Mouse (Mus musculus) embryonic facial prominence, embryonic 11.5 days (tissue): ENCODE measurements around the gene Ankrd42. TPM values are rescaled to one million over a fixed set of nuclear protein-coding genes. Genes with fewer than 3 reads are reported as not detected.

ENCODE experiments used
- ATAC-seq: fragments of 200-750 bp; cut with Nextera tagmentation; replicated peaks from 2 replicates; pipeline ENCODE4 v1.8.0; 2017; ENCODE audit warnings: low read depth; ENCODE audit not compliant: insufficient number of reproducible peaks, low FRiP score, low TSS enrichment
- DNase-seq: peaks from one replicate; pipeline ENCODE4 v3.0.0-alpha.2; 2015; ENCODE audit warnings: low spot score
- H3K27ac ChIP-seq: fragments of 300-500 bp; sonication (generic); replicated peaks from 2 replicates; pipeline ENCODE4 v1.5.1; 2014; ENCODE audit warnings: mild to moderate bottlenecking, low read depth, low read length, control low read depth
- H3K27me3 ChIP-seq: fragments of 300-500 bp; sonication (generic); 2 replicates; pipeline ENCODE4 v1.6.1; 2014; ENCODE audit warnings: mild to moderate bottlenecking, low read length, moderate library complexity, mixed read lengths; ENCODE audit not compliant: control insufficient read depth, insufficient read depth
- H3K36me3 ChIP-seq: fragments of 300-500 bp; sonication (generic); replicated peaks from 2 replicates; pipeline ENCODE4 v1.6.1; 2014; ENCODE audit warnings: low read depth, mild to moderate bottlenecking, low read length, moderate library complexity, mixed read lengths; ENCODE audit not compliant: control insufficient read depth, insufficient read depth
- H3K4me1 ChIP-seq: fragments of 300-500 bp; sonication (generic); 2 replicates; pipeline ENCODE4 v1.6.1; 2014; ENCODE audit warnings: low read length, mixed read lengths; ENCODE audit not compliant: control insufficient read depth, insufficient read depth
- H3K4me2 ChIP-seq: fragments of 300-500 bp; sonication (generic); 2 replicates; pipeline ENCODE4 v1.6.1; 2014; ENCODE audit warnings: low read depth, mild to moderate bottlenecking, control low read depth, low read length, moderate library complexity
- H3K4me3 ChIP-seq: fragments of 300-500 bp; sonication (generic); 2 replicates; pipeline ENCODE4 v1.5.1; 2014; ENCODE audit warnings: low read depth, low read length, control low read depth
- H3K9ac ChIP-seq: fragments of 300-500 bp; sonication (generic); replicated peaks from 2 replicates; pipeline ENCODE4 v1.6.1; 2014; ENCODE audit warnings: mild to moderate bottlenecking, control low read depth, low read length
- H3K9me3 ChIP-seq: fragments of 300-500 bp; sonication (generic); replicated peaks from 2 replicates; pipeline ENCODE4 v1.6.1; 2016; ENCODE audit warnings: mild to moderate bottlenecking, low read length, inconsistent platforms, mixed read lengths; ENCODE audit not compliant: control insufficient read depth
- WGBS: fragments of 180-500 bp; shearing (Covaris S2); extraction: QIAGEN DNeasy Blood & Tissue Kit; methylation state at CpG from one replicate; pipeline ENCODE4 v1.1.7; 2014; 5-methylcytosine and 5-hydroxymethylcytosine counted together
- polyA plus RNA-seq: library from polyadenylated mRNA; unstranded; fragments of >200 nt; fragmentation: Nextera tagmentation; extraction: Ambion mirVana; gene quantifications from 2 replicates; pipeline ENCODE4 v1.2.1, GENCODE M21; 2014

The Ankrd42 gene
- polyA plus RNA-seq, 1 experiment from 2014 or later: 6.9 TPM

GRCm38 (mm10) chr7:92610830-92611229 is 26.1 kb downstream of the Ankrd42 start:
- Histone ChIP-seq H3K9me3 (no peaks in the 10 kb centered on the region), H3K4me2 (no peak overlapping the region), H3K9ac (no peak overlapping the region), H3K36me3 (no peaks in the 10 kb centered on the region), H3K27me3 (no peaks in the 10 kb centered on the region), H3K4me1 (no peaks in the 10 kb centered on the region), H3K4me3 (no peak overlapping the region), H3K27ac (no peak overlapping the region)
- ATAC-seq (no peak), DNase-seq (no peak)
- 71% methylated on average over 7 of the region's 7 CpGs for whole genome bisulfite sequencing

DNA sequence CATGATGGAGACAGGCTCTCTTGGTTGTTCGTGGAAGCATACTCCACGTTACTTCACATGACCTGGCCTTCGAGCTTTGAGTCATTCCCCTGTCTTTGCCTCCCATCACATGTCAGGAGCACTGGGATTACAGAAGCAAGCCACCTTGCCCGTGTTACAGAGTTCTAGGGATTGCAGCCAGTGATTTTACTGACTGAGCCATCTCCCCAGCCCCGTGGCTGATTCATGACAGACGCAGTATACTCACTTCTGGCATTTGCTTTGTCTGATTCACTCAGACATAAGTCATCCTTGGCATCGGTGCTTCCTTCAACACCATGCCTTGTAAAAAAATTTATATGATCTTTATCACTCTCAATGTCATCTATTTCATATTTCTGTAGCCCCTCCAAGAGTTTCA is 32.0 kb downstream of the Ankrd42 start:
- no peak overlapping the region for H3K4me2 ChIP-seq
- H3K9ac ChIP-seq: no peak overlapping the region
- DNase-seq (no peak), ATAC-seq (no peak)
- no peaks in the 10 kb centered on the region for H3K9me3 ChIP-seq
- WGBS: 87% methylated on average over 7 of the region's 7 CpGs
- no peaks in the 10 kb centered on the region for H3K36me3 ChIP-seq
- no peaks in the 10 kb centered on the region for H3K4me1 ChIP-seq
- no peak overlapping the region for H3K4me3 ChIP-seq
- no peak overlapping the region for H3K27ac ChIP-seq
- H3K27me3 ChIP-seq: no peaks in the 10 kb centered on the region

- Histone ChIP-seq H3K4me3 (no peak overlapping the region), H3K27ac (no peak overlapping the region), H3K27me3 (no peaks in the 10 kb centered on the region), H3K9ac (no peak overlapping the region), H3K9me3 (no peaks in the 10 kb centered on the region), H3K4me1 (no peaks in the 10 kb centered on the region), H3K36me3 (no peaks in the 10 kb centered on the region), H3K4me2 (no peak overlapping the region)
- no peak for DNase-seq
- ATAC-seq: no peak
- 87% methylated on average over 2 of the region's 2 CpGs for WGBS
Observed at GRCm38 (mm10) chr7:92590842-92591241, 46.1 kb downstream of the Ankrd42 start.

DNA sequence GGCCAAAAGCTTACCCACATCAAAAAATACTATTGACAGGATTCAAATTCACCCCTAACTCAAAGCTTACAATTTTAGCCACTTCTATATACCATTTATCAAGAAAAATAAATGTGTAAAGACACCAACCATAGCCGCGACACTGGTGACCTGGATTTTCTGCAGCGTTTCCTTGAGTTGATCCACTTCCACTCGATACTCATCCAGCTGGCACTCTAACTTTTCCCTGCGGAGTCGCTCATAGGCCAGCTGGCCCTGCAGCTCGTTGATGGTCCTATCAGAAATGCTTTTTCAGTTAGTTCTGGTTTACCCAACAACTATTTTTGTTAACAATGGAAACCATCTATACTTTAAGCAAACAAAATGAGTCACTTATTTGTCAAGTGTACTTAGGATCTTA is 47.0 kb downstream of the Ankrd42 start:
- WGBS: 86% methylated on average over 7 of the region's 7 CpGs

DNA sequence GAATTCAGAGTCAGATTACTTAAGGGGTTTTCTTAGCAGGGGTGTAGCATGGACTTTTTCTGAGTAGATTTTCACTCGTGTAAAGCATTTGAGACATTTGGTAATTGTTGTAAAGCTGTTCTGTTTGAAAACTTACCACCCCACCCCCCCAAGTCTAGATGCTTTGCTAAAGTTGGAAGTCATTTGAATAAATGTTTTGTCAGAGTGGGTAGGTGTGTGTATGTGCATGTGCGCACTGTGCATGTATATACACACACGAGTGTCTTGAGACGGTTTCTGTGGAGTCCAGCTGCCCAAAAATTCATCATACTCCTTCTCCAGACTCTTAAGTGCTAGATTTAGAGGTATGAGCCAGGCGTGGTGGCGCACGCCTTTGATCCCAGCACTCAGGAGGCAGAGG is 53.4 kb downstream of the Ankrd42 start:
- ATAC-seq (no peak), DNase-seq (no peak)
- no peaks in the 10 kb centered on the region for H3K4me1 ChIP-seq
- H3K4me2 ChIP-seq: no peak overlapping the region
- no peak overlapping the region for H3K4me3 ChIP-seq
- H3K27ac ChIP-seq: no peak overlapping the region
- no peaks in the 10 kb centered on the region for H3K9me3 ChIP-seq
- no peaks in the 10 kb centered on the region for H3K36me3 ChIP-seq
- no peak overlapping the region for H3K9ac ChIP-seq
- 88% methylated on average over 7 of the region's 7 CpGs for WGBS
- H3K27me3 ChIP-seq: no peaks in the 10 kb centered on the region

More for the DNA sequence above, 47.0 kb downstream of the Ankrd42 start:
- no peak for DNase-seq
- H3K4me2 ChIP-seq: no peak overlapping the region
- H3K9me3 ChIP-seq: no peaks in the 10 kb centered on the region
- H3K9ac ChIP-seq: no peak overlapping the region
- no peaks in the 10 kb centered on the region for H3K27me3 ChIP-seq
- ATAC-seq: no peak
- no peak overlapping the region for H3K4me3 ChIP-seq
- H3K27ac ChIP-seq: no peak overlapping the region
- no peaks in the 10 kb centered on the region for H3K36me3 ChIP-seq
- H3K4me1 ChIP-seq: no peaks in the 10 kb centered on the region

DNA sequence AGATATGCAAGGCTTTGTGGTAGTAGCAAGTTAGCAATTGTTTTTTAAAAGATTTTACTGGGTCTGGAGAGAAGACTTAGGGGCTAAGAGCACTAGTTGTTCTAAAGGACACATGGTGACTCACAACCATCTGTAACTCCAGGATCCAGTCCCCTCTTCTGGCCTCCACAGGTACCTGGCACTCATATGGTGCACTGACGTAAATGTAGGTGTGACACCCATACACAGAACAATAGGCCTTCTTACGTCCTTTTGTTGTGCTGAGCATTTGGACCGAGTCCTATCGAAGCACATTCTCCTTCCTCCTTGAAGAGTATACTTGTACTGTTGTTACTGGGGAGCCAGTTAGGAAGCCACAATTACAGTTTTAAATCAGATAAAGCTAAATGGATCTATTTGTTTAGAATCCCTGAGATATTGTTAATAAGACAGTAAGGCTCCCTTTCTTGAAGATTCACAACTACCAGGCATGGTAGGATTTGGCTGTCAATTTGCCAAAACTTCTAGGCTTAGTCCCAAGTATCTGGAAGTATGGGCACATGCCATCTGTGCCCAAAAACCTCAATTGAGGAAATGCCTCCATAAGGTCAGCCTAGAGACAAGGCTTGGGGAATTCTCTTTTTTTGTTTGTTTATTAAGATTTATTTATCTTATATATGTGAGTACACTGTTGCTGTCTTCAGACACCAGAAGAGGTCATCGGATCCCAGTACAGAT is 56.3 kb downstream of the Ankrd42 start:
- 90% methylated on average over 5 of the region's 5 CpGs for WGBS
- Histone ChIP-seq H3K4me3 (no peak overlapping the region), H3K4me2 (no peak overlapping the region), H3K27me3 (no peaks in the 10 kb centered on the region), H3K9me3 (no peaks in the 10 kb centered on the region), H3K9ac (no peak overlapping the region), H3K27ac (no peak overlapping the region), H3K36me3 (no peaks in the 10 kb centered on the region), H3K4me1 (no peaks in the 10 kb centered on the region)
- ATAC-seq: no peak
- DNase-seq: no peak

DNA sequence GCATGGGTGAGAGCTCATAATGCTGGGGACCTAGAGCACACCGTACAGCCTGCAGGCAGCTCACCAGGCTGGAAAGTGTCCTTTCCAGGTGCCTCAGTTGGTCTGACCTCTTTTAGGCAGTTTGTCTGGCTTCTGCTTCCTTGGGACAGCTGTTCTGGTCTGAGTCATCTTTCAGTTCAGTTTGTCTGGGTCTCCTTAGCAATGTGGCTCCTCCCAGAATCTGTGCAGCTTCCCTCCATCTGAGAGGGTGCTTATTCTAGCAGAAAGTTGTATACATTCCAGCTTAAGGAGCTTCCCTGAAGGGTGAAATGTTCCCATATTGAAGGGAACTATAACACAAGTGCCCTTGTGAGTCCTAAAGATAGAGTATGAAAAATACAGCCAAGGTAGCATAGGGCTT is 70.2 kb downstream of the Ankrd42 start:
- Histone ChIP-seq H3K27ac (no peak overlapping the region), H3K4me3 (no peak overlapping the region), H3K36me3 (no peaks in the 10 kb centered on the region), H3K9me3 (no peaks in the 10 kb centered on the region), H3K9ac (no peak overlapping the region), H3K4me2 (no peak overlapping the region), H3K27me3 (no peaks in the 10 kb centered on the region), H3K4me1 (no peaks in the 10 kb centered on the region)
- WGBS: 93% methylated on average over 1 of the region's 1 CpGs
- no peak for ATAC-seq
- no peak for DNase-seq

DNA sequence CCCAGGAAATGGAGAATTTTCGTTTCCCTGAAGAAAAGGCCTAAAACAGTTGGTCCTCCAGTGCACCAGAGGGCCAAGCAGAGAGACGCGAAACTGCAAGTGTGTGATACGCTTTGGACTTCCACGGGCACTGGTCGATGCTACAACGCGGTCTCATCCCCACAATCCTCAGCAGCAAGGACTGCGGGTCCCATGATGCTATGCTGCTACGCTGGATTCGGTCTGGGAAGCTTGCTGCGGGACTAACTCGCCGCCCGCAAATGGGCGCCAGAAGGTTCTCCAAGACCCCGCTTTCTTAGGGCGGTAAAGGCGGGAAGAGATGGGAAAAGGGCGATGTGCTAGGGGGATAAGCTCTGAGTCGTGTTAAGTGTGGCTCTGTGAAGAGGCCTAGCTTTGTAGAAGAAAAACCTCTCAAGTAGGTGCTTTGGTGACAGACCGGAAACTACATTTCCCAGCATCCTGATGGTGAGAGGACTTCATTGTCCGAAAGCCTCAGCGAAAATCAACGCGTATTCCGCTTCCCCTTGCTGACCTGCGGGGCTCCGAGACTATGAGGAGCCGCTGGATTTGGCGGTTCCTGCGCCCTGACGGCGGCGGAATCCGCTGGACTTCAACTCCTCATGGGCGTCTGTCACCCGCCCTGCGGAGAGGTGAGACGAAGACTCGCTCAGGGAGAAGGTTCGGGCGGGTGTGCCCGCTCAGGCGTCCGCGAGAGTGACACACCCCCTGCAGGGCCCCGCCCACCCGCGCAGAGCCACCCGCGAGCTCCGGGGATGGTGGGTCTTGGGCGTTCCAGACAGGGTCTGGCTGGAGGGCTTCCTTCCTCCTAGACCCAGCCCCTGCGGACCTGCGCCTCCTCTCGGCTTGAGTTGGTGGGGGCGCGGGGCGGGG is 75.7 kb downstream of the Ankrd42 start, which contains the start of gene Ccdc90b:
Ccdc90b (plus strand) TSS at position 164 of the 891 bp plus-strand sequence.
- ATAC-seq: peak; percentile 99

More for the DNA sequence above, 75.7 kb downstream of the Ankrd42 start, which contains the start of gene Ccdc90b:
- peak; percentile 96 for DNase-seq
- Histone ChIP-seq H3K9ac (peak within 1 kb of the TSS; percentile 83), H3K36me3 (no peaks in the 10 kb centered on the region), H3K4me2 (peak within 1 kb of the TSS; percentile 47), H3K27ac (peak within 1 kb of the TSS; percentile 86), H3K4me3 (peak within 1 kb of the TSS; percentile 63), H3K9me3 (no peaks in the 10 kb centered on the region), H3K27me3 (no peaks in the 10 kb centered on the region), H3K4me1 (no peaks in the 10 kb centered on the region)
- WGBS: under 1% methylated on average over 57 of the region's 60 CpGs
